Mouse (Mus musculus) CH12.LX (cell line): ENCODE data around the gene Mrpl18.

Experiments used
- CTCF ChIP-seq, 2 experiments: IDR thresholded peaks in 1 of 2; conservative IDR thresholded peaks in 1 of 2; 2 replicates each; pipeline ENCODE4 v1.5.1; 2011 to 2012; ENCODE audit warnings: low read depth in 2 of 2, low read length in 2 of 2, improper control_type of control experiment in 1 of 2, inconsistent platforms in 1 of 2, mild to moderate bottlenecking in 1 of 2, moderate library complexity in 1 of 2
- E2F4 ChIP-seq: IDR thresholded peaks from 2 replicates; pipeline ENCODE4 v1.6.1; 2011; ENCODE audit warnings: low read depth, low read length, improper control_type of control experiment; ENCODE audit not compliant: insufficient replicate concordance
- ETS1 ChIP-seq: conservative IDR thresholded peaks from 2 replicates; pipeline ENCODE4 v1.6.1; 2012; ENCODE audit warnings: low read depth, mild to moderate bottlenecking, inconsistent platforms, low read length, improper control_type of control experiment, moderate library complexity
- HCFC1 ChIP-seq: IDR thresholded peaks from 2 replicates; pipeline ENCODE4 v1.6.1; 2012; ENCODE audit warnings: low read depth, mild to moderate bottlenecking, inconsistent platforms, low read length, improper control_type of control experiment
- KAT2A ChIP-seq: IDR thresholded peaks from 2 replicates; pipeline ENCODE4 v1.6.1; 2012; ENCODE audit warnings: low read length, improper control_type of control experiment, inconsistent platforms; ENCODE audit not compliant: insufficient replicate concordance
- MAFK ChIP-seq: IDR thresholded peaks from 2 replicates; pipeline ENCODE4 v1.6.1; 2011; ENCODE audit warnings: low read length, improper control_type of control experiment; ENCODE audit not compliant: insufficient replicate concordance
- MYC ChIP-seq: IDR thresholded peaks from 2 replicates; pipeline ENCODE4 v1.6.1; 2011; ENCODE audit warnings: low read depth, mild to moderate bottlenecking, improper control_type of control experiment, low read length
- POLR2A ChIP-seq: IDR thresholded peaks from 2 replicates; pipeline ENCODE4 v1.6.1; 2011; ENCODE audit warnings: low read depth, mild to moderate bottlenecking, improper control_type of control experiment, low read length
- RCOR1 ChIP-seq: conservative IDR thresholded peaks from 2 replicates; pipeline ENCODE4 v1.6.1; 2012; ENCODE audit warnings: low read depth, mild to moderate bottlenecking, inconsistent platforms, low read length, improper control_type of control experiment
- USF1 ChIP-seq: IDR thresholded peaks from 2 replicates; pipeline ENCODE4 v1.6.1; 2014; ENCODE audit warnings: low read depth, mild to moderate bottlenecking, inconsistent platforms, low read length, improper control_type of control experiment
- USF2 ChIP-seq: conservative IDR thresholded peaks from 2 replicates; pipeline ENCODE4 v1.6.1; 2011; ENCODE audit warnings: low read depth, low read length, improper control_type of control experiment
- ZMIZ1 ChIP-seq: IDR thresholded peaks from 2 replicates; pipeline ENCODE4 v1.6.1; 2012; ENCODE audit warnings: low read depth, mild to moderate bottlenecking, inconsistent platforms, low read length, improper control_type of control experiment

- no peak for TF ChIP-seq POLR2A
- no peak for TF ChIP-seq HCFC1
- no peak for TF ChIP-seq KAT2A
- no peak for TF ChIP-seq RCOR1
- TF ChIP-seq MYC = no peak
- no peak for TF ChIP-seq ETS1
- no peak for TF ChIP-seq CTCF (conservative IDR thresholded peaks at IDR 0.05 in 1 of 2, IDR thresholded peaks at IDR 0.05 in 1 of 2; ENCODE audit: low read depth in 2 of 2, low read length in 2 of 2)
- TF ChIP-seq USF2 = no peak
- no peak for TF ChIP-seq USF1
- TF ChIP-seq ZMIZ1 = no peak
- TF ChIP-seq MAFK = no peak
- TF ChIP-seq E2F4 = no peak
Measured at GRCm38 (mm10) chr17:12925001-12925400, 8.9 kb upstream of the Mrpl18 start.
